Mouse (Mus musculus): ENCODE measurements at regions not wholly inside any gene's neighbourhood (a gene's known extent, or its start where the extent isn't known, plus 50 kb on each side); places are given as distances from the start of the nearest gene placed in this dataset.

- DNase-seq, result peak; percentile 6
Measured at GRCm38 (mm10) chr14:86443921-86444835, 696.9 kb downstream of the Diaph3 start.

GRCm38 (mm10) chr14:86441895-86442679, 698.9 kb downstream of the Diaph3 start:
- no peak for DNase-seq

- DNase-seq, result no peak
Measured at GRCm38 (mm10) chr14:86437383-86437782, 703.7 kb downstream of the Diaph3 start.

- DNase-seq, result no peak
Measured at GRCm38 (mm10) chr14:86435345-86435744, 705.7 kb downstream of the Diaph3 start.

GRCm38 (mm10) chr14:86431215-86431816, 709.7 kb downstream of the Diaph3 start:
- no peak for DNase-seq

- no peak for DNase-seq
Measured at GRCm38 (mm10) chr14:86421881-86422280, 719.2 kb downstream of the Diaph3 start.

- no peak for DNase-seq
Measured at GRCm38 (mm10) chr14:86419959-86420598, 721.0 kb downstream of the Diaph3 start.

- DNase-seq, result no peak
Measured at GRCm38 (mm10) chr14:86396876-86397275, 744.2 kb downstream of the Diaph3 start.

GRCm38 (mm10) chr14:86395951-86396361, 745.1 kb downstream of the Diaph3 start:
- DNase-seq, result no peak

- DNase-seq, result no peak
Measured at GRCm38 (mm10) chr14:86395531-86395930, 745.5 kb downstream of the Diaph3 start.

- no peak for DNase-seq
Measured at GRCm38 (mm10) chr14:86395068-86395467, 746.0 kb downstream of the Diaph3 start.

- peak; percentile 47 for DNase-seq
Measured at GRCm38 (mm10) chr14:86385136-86385535, 755.9 kb downstream of the Diaph3 start.

- DNase-seq, result no peak
Measured at GRCm38 (mm10) chr14:86365032-86365431, 776.0 kb downstream of the Diaph3 start.

- DNase-seq, result no peak
Measured at GRCm38 (mm10) chr14:86360423-86361059, 780.5 kb downstream of the Diaph3 start.

GRCm38 (mm10) chr14:86358584-86358983, 782.5 kb downstream of the Diaph3 start:
- no peak for DNase-seq

GRCm38 (mm10) chr14:86350526-86350925, 790.5 kb downstream of the Diaph3 start:
- DNase-seq, result no peak

GRCm38 (mm10) chr14:86339007-86339406, 802.0 kb downstream of the Diaph3 start:
- DNase-seq, result no peak

- DNase-seq, result no peak
Measured at GRCm38 (mm10) chr14:86337052-86337451, 804.0 kb downstream of the Diaph3 start.

GRCm38 (mm10) chr14:86335284-86335683, 805.8 kb downstream of the Diaph3 start:
- DNase-seq, result no peak

- no peak for DNase-seq
Measured at GRCm38 (mm10) chr14:86329176-86329575, 811.9 kb downstream of the Diaph3 start.

GRCm38 (mm10) chr14:86327646-86328045, 813.4 kb downstream of the Diaph3 start:
- peak; percentile 10 for DNase-seq

- DNase-seq, result peak; percentile 44
Measured at GRCm38 (mm10) chr14:86322365-86322764, 818.7 kb downstream of the Diaph3 start.

Measured in adrenal gland, adult 2 months (tissue).